Mouse (Mus musculus): Measurements from ENCODE around the gene Fam189a2.
A peak's percentile ranks its signal among the peaks of the same experiment; 100 is the strongest.

Fam189a2 gene

GRCm38 (mm10) chr19:23970374-23970773 is 60.4 kb downstream of the Fam189a2 start:
- DNase-seq, result no peak

- DNase-seq, result no peak
Observed at GRCm38 (mm10) chr19:23968862-23969225, 62.0 kb downstream of the Fam189a2 start.

- DNase-seq, result no peak
Observed at GRCm38 (mm10) chr19:23968125-23968861, 62.5 kb downstream of the Fam189a2 start.

GRCm38 (mm10) chr19:23967156-23967555 is 63.7 kb downstream of the Fam189a2 start:
- no peak for DNase-seq

- DNase-seq, result no peak
Observed at GRCm38 (mm10) chr19:23966376-23966775, 64.4 kb downstream of the Fam189a2 start.

- DNase-seq, result no peak
Observed at GRCm38 (mm10) chr19:23964401-23964910, 66.4 kb downstream of the Fam189a2 start.

- DNase-seq, result peak; percentile 56
Observed at GRCm38 (mm10) chr19:23961516-23961915, 69.3 kb downstream of the Fam189a2 start.

- DNase-seq, result no peak
Observed at GRCm38 (mm10) chr19:23960831-23961447, 69.9 kb downstream of the Fam189a2 start.

- DNase-seq, result no peak
Observed at GRCm38 (mm10) chr19:23960275-23960674, 70.5 kb downstream of the Fam189a2 start.

- DNase-seq, result no peak
Observed at GRCm38 (mm10) chr19:23959870-23960269, 70.9 kb downstream of the Fam189a2 start.

- DNase-seq, result no peak
Observed at GRCm38 (mm10) chr19:23958925-23959324, 71.9 kb downstream of the Fam189a2 start.

GRCm38 (mm10) chr19:23957563-23957962 is 73.3 kb downstream of the Fam189a2 start:
- no peak for DNase-seq

GRCm38 (mm10) chr19:23956299-23956975 is 74.4 kb downstream of the Fam189a2 start:
- DNase-seq, result peak; percentile 38

- no peak for DNase-seq
Observed at GRCm38 (mm10) chr19:23955461-23955860, 75.4 kb downstream of the Fam189a2 start.

- DNase-seq, result no peak
Observed at GRCm38 (mm10) chr19:23948301-23949000, 82.4 kb downstream of the Fam189a2 start.

- no peak for DNase-seq
Observed at GRCm38 (mm10) chr19:23947871-23948270, 82.9 kb downstream of the Fam189a2 start.

- no peak for DNase-seq
Observed at GRCm38 (mm10) chr19:23946751-23947150, 84.1 kb downstream of the Fam189a2 start.

- no peak for DNase-seq
Observed at GRCm38 (mm10) chr19:23946026-23946685, 84.7 kb downstream of the Fam189a2 start.

- no peak for DNase-seq
Observed at GRCm38 (mm10) chr19:23942886-23943285, 87.9 kb downstream of the Fam189a2 start.

GRCm38 (mm10) chr19:23941422-23941949 is 89.3 kb downstream of the Fam189a2 start:
- DNase-seq, result no peak

GRCm38 (mm10) chr19:23930826-23931225 is 100.0 kb downstream of the Fam189a2 start:
- DNase-seq, result no peak

GRCm38 (mm10) chr19:23925541-23925940 is 105.3 kb downstream of the Fam189a2 start:
- no peak for DNase-seq

Measured in liver (tissue).